Comparison of ENCODE assay signal across 9 mouse cellular contexts in genomic region chr7:135597604-135598289, GRCm38 (mm10).
DNase-seq lines count a peak whose midpoint lies in the region; ATAC-seq lines count a peak whose summit lies in the region.
"Had no signal": no experiment of that assay in that cellular context is flagged by ENCODE, and none has a peak within 500 bp of the region (broad histone marks: within the 10 kb centered on the region; RNA-seq: fewer than 3 reads in every experiment).

No protein-coding gene starts in this region.

- no peaks in the 10 kb centered on the region for H3K36me3 ChIP-seq in midbrain, embryonic 15.5 days (replicated peaks)
- H3K36me3 ChIP-seq in midbrain, embryonic 13.5 days = no peaks in the 10 kb centered on the region
- H3K36me3 ChIP-seq in heart, embryonic 13.5 days = no peaks in the 10 kb centered on the region
- no peaks in the 10 kb centered on the region for H3K36me3 ChIP-seq in liver, embryonic 11.5 days (ENCODE audit: control insufficient read depth, insufficient read depth, low read length)

- H3K9ac ChIP-seq in midbrain, embryonic 15.5 days = no peak overlapping the region
- H3K9ac ChIP-seq in midbrain, embryonic 13.5 days (replicated peaks) = no peak overlapping the region
- no peak overlapping the region; the same call in 1 of the 2 replicates for H3K9ac ChIP-seq in heart, embryonic 13.5 days
- H3K9ac ChIP-seq in liver, embryonic 11.5 days (ENCODE audit: low read depth, low read length) = 0 out of 2 replicates have a peak overlapping the region, but pooled peaks have one; percentile 10

- H3K4me2 ChIP-seq in midbrain, embryonic 15.5 days = no peak overlapping the region
- H3K4me2 ChIP-seq in midbrain, embryonic 13.5 days (replicated peaks) = no peak overlapping the region
- H3K4me2 ChIP-seq in heart, embryonic 13.5 days = peak overlapping the region; percentile 60
- H3K4me2 ChIP-seq in liver, embryonic 11.5 days = peak overlapping the region; percentile 35

- no peak for ATAC-seq in midbrain, embryonic 15.5 days (replicated peaks)
- no peak for ATAC-seq in midbrain, embryonic 13.5 days
- no peak for ATAC-seq in heart, embryonic 13.5 days (ENCODE audit: extremely low read depth, insufficient number of reproducible peaks, low FRiP score, low TSS enrichment)
- no peak for ATAC-seq in liver, embryonic 11.5 days (replicated peaks; ENCODE audit: low FRiP score)

- 0 out of 2 replicates have a peak overlapping the region, but pooled peaks have one; percentile 6 for H3K27ac ChIP-seq in midbrain, embryonic 15.5 days
- no peak overlapping the region for H3K27ac ChIP-seq in midbrain, embryonic 13.5 days
- peak overlapping the region; percentile 62 for H3K27ac ChIP-seq in heart, embryonic 13.5 days (replicated peaks)
- peak overlapping the region; percentile 77 for H3K27ac ChIP-seq in liver, embryonic 11.5 days (ENCODE audit: low read depth, low read length)

- no peaks in the 10 kb centered on the region for H3K9me3 ChIP-seq in midbrain, embryonic 15.5 days
- H3K9me3 ChIP-seq in midbrain, embryonic 13.5 days = no peaks in the 10 kb centered on the region
- no peaks in the 10 kb centered on the region for H3K9me3 ChIP-seq in heart, embryonic 13.5 days
- H3K9me3 ChIP-seq in liver, embryonic 11.5 days (ENCODE audit: control insufficient read depth, low read length) = no peaks in the 10 kb centered on the region

- WGBS in midbrain, embryonic 15.5 days = 77% methylated on average over 12 of the region's 12 CpGs
- 68% methylated on average over 12 of the region's 12 CpGs for WGBS in midbrain, embryonic 13.5 days
- 38% methylated on average over 12 of the region's 12 CpGs for WGBS in heart, embryonic 13.5 days
- WGBS in liver, embryonic 11.5 days = 22% methylated on average over 12 of the region's 12 CpGs

- peaks cover 13% of the 10 kb centered on the region for H3K4me1 ChIP-seq in midbrain, embryonic 15.5 days
- peaks cover 3% of the 10 kb centered on the region for H3K4me1 ChIP-seq in midbrain, embryonic 13.5 days (replicated peaks)
- peaks cover 72% of the 10 kb centered on the region for H3K4me1 ChIP-seq in heart, embryonic 13.5 days
- peaks cover 87% of the 10 kb centered on the region for H3K4me1 ChIP-seq in liver, embryonic 11.5 days (replicated peaks; ENCODE audit: control insufficient read depth, insufficient read depth, low read length)

- no peak for DNase-seq in liver, embryonic 11.5 days (ENCODE audit: low spot score)
- DNase-seq in testis, postnatal 14 days (ENCODE audit: low spot score) = peak; percentile 33
- DNase-seq in cerebellum, postnatal 25 days = no peak
- no peak for DNase-seq in urinary bladder, adult 2 months (ENCODE audit: low spot score)
- DNase-seq in spleen, postnatal 4 days (ENCODE audit: low spot score in 2 of 2) = no peak

- H3K4me3 ChIP-seq in midbrain, embryonic 15.5 days = no peak overlapping the region
- H3K4me3 ChIP-seq in midbrain, embryonic 13.5 days (replicated peaks) = no peak overlapping the region
- H3K4me3 ChIP-seq in heart, embryonic 13.5 days = no peak overlapping the region
- no peak overlapping the region for H3K4me3 ChIP-seq in liver, embryonic 11.5 days (ENCODE audit: low read depth, low read length)

- H3K27me3 ChIP-seq in midbrain, embryonic 15.5 days (replicated peaks) = no peaks in the 10 kb centered on the region
- no peaks in the 10 kb centered on the region for H3K27me3 ChIP-seq in midbrain, embryonic 13.5 days
- H3K27me3 ChIP-seq in heart, embryonic 13.5 days (replicated peaks) = peaks cover 47% of the 10 kb centered on the region
- no peaks in the 10 kb centered on the region for H3K27me3 ChIP-seq in liver, embryonic 11.5 days (replicated peaks; ENCODE audit: control insufficient read depth, insufficient read depth, low read length)
- H3K27me3 ChIP-seq: Patski had no signal

Comparison
In these comparisons a context has a peak if more than half of its experiments do, and no peak if none do; other contexts are left out.
1. H3K4me2 ChIP-seq: peak in heart, embryonic 13.5 days (single experiment) and liver, embryonic 11.5 days (single experiment); none in midbrain, embryonic 15.5 days (single experiment) and midbrain, embryonic 13.5 days (single experiment).